ENCODE assay signal across 12 mouse cellular contexts in genomic region chr10:105578291-105578845, GRCm38 (mm10). TPM values are rescaled to one million over a fixed set of nuclear protein-coding genes. Genes with fewer than 3 reads are reported as not detected.
A peak's percentile ranks its signal among the peaks of the same experiment; 100 is the strongest.
DNase-seq lines count a peak whose midpoint lies in the region; ATAC-seq and TF ChIP-seq lines count a peak whose summit lies in the region.
"Had no signal": no experiment of that assay in that cellular context is flagged by ENCODE, and none has a peak within 500 bp of the region (broad histone marks: within the 10 kb centered on the region; RNA-seq: fewer than 3 reads in every experiment).

No protein-coding gene starts in this region.

- ATAC-seq in kidney, embryonic 14.5 days (ENCODE audit: low FRiP score, low TSS enrichment) = no peak
- no peak for ATAC-seq in monocyte, adult 5-6 weeks (replicated peaks; ENCODE audit: insufficient number of reproducible peaks, low FRiP score, low TSS enrichment, poor library complexity, severe bottlenecking)
- ATAC-seq in stomach, postnatal 0 days (ENCODE audit: low FRiP score, low TSS enrichment) = no peak
- ATAC-seq: CD4-positive, CD25-positive, alpha-beta regulatory T cell, adult 4 months had no signal

- no peak for DNase-seq in kidney, adult 9 months
- DNase-seq in right cerebral cortex, adult 2 months (ENCODE audit: low spot score in 2 of 2) = peak; percentile 50 to 51
- no peak for DNase-seq in right cerebral cortex, postnatal 14 days
- peak; percentile 14 for DNase-seq in forelimb bud, embryonic 11.5 days (ENCODE audit: low read depth, low spot score)
- DNase-seq in stomach, postnatal 0 days (ENCODE audit: low spot score) = no peak
- DNase-seq in adrenal gland, adult 2 months = no peak
- DNase-seq: kidney, postnatal 25 days; lung, postnatal 10 days had no signal

- no peak overlapping the region for H3K9ac ChIP-seq in kidney, embryonic 14.5 days (ENCODE audit: low read depth, low read length)
- H3K9ac ChIP-seq in stomach, postnatal 0 days (ENCODE audit: low read length) = no peak overlapping the region

- peak overlapping the region; percentile 47; the same call in 1 of the 2 replicates for H3K27ac ChIP-seq in kidney, embryonic 14.5 days (ENCODE audit: low read depth, low read length)
- H3K27ac ChIP-seq in stomach, postnatal 0 days (replicated peaks) = no peak overlapping the region

- TF ChIP-seq CTCF in stomach, postnatal 0 days (IDR thresholded peaks at IDR 0.05; ENCODE audit: low read depth) = no peak

- peak overlapping the region; percentile 9; the same call in 1 of the 2 replicates for H3K4me2 ChIP-seq in kidney, embryonic 14.5 days (replicated peaks; ENCODE audit: low read depth, low read length)
- H3K4me2 ChIP-seq in stomach, postnatal 0 days (replicated peaks; ENCODE audit: low read depth) = no peak overlapping the region

- WGBS in kidney, embryonic 14.5 days = 14% methylated on average over 8 of the region's 8 CpGs
- 56% methylated on average over 8 of the region's 8 CpGs for WGBS in stomach, postnatal 0 days

- H3K4me3 ChIP-seq in kidney, embryonic 14.5 days (ENCODE audit: low read length) = no peak overlapping the region
- H3K4me3 ChIP-seq in stomach, postnatal 0 days (ENCODE audit: low read depth, low read length) = no peak overlapping the region

- peaks cover 10% of the 10 kb centered on the region for H3K4me1 ChIP-seq in kidney, embryonic 14.5 days (ENCODE audit: control insufficient read depth, insufficient read depth, low read length)
- no peaks in the 10 kb centered on the region for H3K4me1 ChIP-seq in stomach, postnatal 0 days (replicated peaks; ENCODE audit: control insufficient read depth, insufficient read depth)

- H3K27me3 ChIP-seq in kidney, embryonic 14.5 days (ENCODE audit: control insufficient read depth, insufficient read depth, low read length) = no peaks in the 10 kb centered on the region
- no peaks in the 10 kb centered on the region for H3K27me3 ChIP-seq in stomach, postnatal 0 days (ENCODE audit: control insufficient read depth, insufficient read depth, low read length)

- TF ChIP-seq EP300 in stomach, postnatal 0 days (optimal IDR thresholded peaks at IDR 0.05) = no peak

- no peaks in the 10 kb centered on the region for H3K9me3 ChIP-seq in kidney, embryonic 14.5 days (ENCODE audit: control insufficient read depth, low read length)
- no peaks in the 10 kb centered on the region for H3K9me3 ChIP-seq in stomach, postnatal 0 days (ENCODE audit: control insufficient read depth, low read length)

- no peaks in the 10 kb centered on the region for H3K36me3 ChIP-seq in kidney, embryonic 14.5 days (ENCODE audit: control insufficient read depth, insufficient read depth, low read length)
- no peaks in the 10 kb centered on the region for H3K36me3 ChIP-seq in stomach, postnatal 0 days (ENCODE audit: control insufficient read depth, insufficient read depth, low read length)

RNA-seq across cellular contexts. Expression of gene Tmtc2, which starts 4.1 kb away (rescaled TPM):
- polyA plus RNA-seq in kidney, embryonic 14.5 days (2014; fragmentation: Nextera tagmentation; extraction: Ambion mirVana) = 9.6 and 10.6 TPM in 2 replicates
- 0.49 TPM in 1 of 3 replicates, not detected in the others for total RNA-seq in monocyte, adult 5-6 weeks (2017)
- 5.7 and 5.8 TPM in 2 replicates for polyA plus RNA-seq in stomach, postnatal 0 days (2015; fragmentation: Nextera tagmentation; extraction: Ambion mirVana)
- 1 to 10 TPM; 3.3 to 7.4 TPM for total RNA-seq in adrenal gland, adult 2 months (2021)
- 0.31 and 0.85 TPM in 2 replicates for polyA plus RNA-seq in adrenal gland, adult 2 months (2012; rRNA removed)
- total RNA-seq: neutrophil, adult 5-6 weeks had no signal

Comparison
In these comparisons a context has a peak if more than half of its experiments do, and no peak if none do; other contexts are left out.
1. DNase-seq: peak in right cerebral cortex, adult 2 months (2 of 2) and forelimb bud, embryonic 11.5 days (single experiment); none in kidney, adult 9 months (single experiment), right cerebral cortex, postnatal 14 days (single experiment), stomach, postnatal 0 days (single experiment) and adrenal gland, adult 2 months (single experiment).